Mouse (Mus musculus) stomach, postnatal 0 days (tissue): ENCODE measurements around the gene Rxylt1.

Experiments used
- CTCF ChIP-seq: IDR thresholded peaks from 2 replicates; pipeline ENCODE4 v1.5.1; 2016; ENCODE audit warnings: antibody characterized with exemption, low read depth, mild to moderate bottlenecking, moderate library complexity
- EP300 ChIP-seq: optimal IDR thresholded peaks from 2 replicates; pipeline ENCODE3; 2016; ENCODE audit warnings: antibody characterized with exemption

- TF ChIP-seq CTCF (peak; percentile 80), EP300 (no peak)
Measured at GRCm38 (mm10) chr10:122054535-122054934, 42.6 kb downstream of the Rxylt1 start.
